Mouse (Mus musculus) thymus, adult 2 months (tissue): ENCODE measurements around the gene Hhip. TPM values are rescaled to one million over a fixed set of nuclear protein-coding genes. Genes with fewer than 3 reads are reported as not detected.

Source experiments
- DNase-seq: peaks from one replicate; pipeline ENCODE4 v3.0.0; 2021
- H3K27ac ChIP-seq: fragments of 200-500 bp; 2 replicates; pipeline ENCODE4 v1.5.1; 2012; ENCODE audit warnings: low read length, control low read depth; ENCODE audit not compliant: control insufficient read depth, insufficient read depth
- H3K27me3 ChIP-seq: fragments of 200-500 bp; 2 replicates; pipeline ENCODE4 v1.6.1; 2012; ENCODE audit warnings: mild to moderate bottlenecking, low read length, moderate library complexity, mixed read lengths; ENCODE audit not compliant: control insufficient read depth, insufficient read depth
- H3K36me3 ChIP-seq: fragments of 200-500 bp; 2 replicates; pipeline ENCODE4 v1.6.1; 2012; ENCODE audit warnings: mild to moderate bottlenecking, low read length, moderate library complexity; ENCODE audit not compliant: control insufficient read depth, insufficient read depth
- H3K4me1 ChIP-seq: fragments of 200-500 bp; replicated peaks from 2 replicates; pipeline ENCODE4 v1.6.1; 2012; ENCODE audit warnings: low read length; ENCODE audit not compliant: control insufficient read depth, insufficient read depth
- H3K4me3 ChIP-seq: fragments of 200-500 bp; 2 replicates; pipeline ENCODE4 v1.5.1; 2012; ENCODE audit warnings: mild to moderate bottlenecking, low read length, control low read depth, moderate library complexity; ENCODE audit not compliant: control insufficient read depth, insufficient read depth
- CTCF ChIP-seq: fragments of 200-500 bp; IDR thresholded peaks from 2 replicates; pipeline ENCODE4 v1.5.1; 2012; ENCODE audit warnings: mild to moderate bottlenecking, control low read depth, low read length, moderate library complexity, borderline replicate concordance; ENCODE audit not compliant: control insufficient read depth, poor library complexity, insufficient read depth; ENCODE audit errors: extremely low read depth
- POLR2A ChIP-seq: fragments of 200-500 bp; IDR thresholded peaks from 2 replicates; pipeline ENCODE4 v1.6.1; 2012; ENCODE audit warnings: mild to moderate bottlenecking, low read length, control low read depth, moderate library complexity; ENCODE audit not compliant: control insufficient read depth, poor library complexity, insufficient read depth; ENCODE audit errors: extremely low read depth
- WGBS: fragments of 180-500 bp; shearing (Covaris S2); methylation state at CpG from one replicate; pipeline ENCODE4 v1.1.7; 2018; 5-methylcytosine and 5-hydroxymethylcytosine counted together
- polyA plus RNA-seq: library from polyadenylated mRNA; depleted of rRNA; stranded (reverse); fragments of >200 nt; gene quantifications from 2 replicates; pipeline ENCODE4 v1.2.3, GENCODE M21; 2012

Hhip gene
- polyA plus RNA-seq, 1 experiment = 2.5 TPM

GRCm38 (mm10) chr8:79929202-79929601 lies 128.6 kb downstream of the Hhip start:
- H3K4me1 ChIP-seq = no peaks in the 10 kb centered on the region
- TF ChIP-seq POLR2A (no peak), CTCF (no peak)
- no peaks in the 10 kb centered on the region for H3K36me3 ChIP-seq
- H3K4me3 ChIP-seq = no peak overlapping the region
- no peaks in the 10 kb centered on the region for H3K27me3 ChIP-seq
- no peak for DNase-seq
- WGBS = 67% methylated on average over 4 of the region's 4 CpGs
- no peak overlapping the region for H3K27ac ChIP-seq

GRCm38 (mm10) chr8:79917211-79917610 lies 140.6 kb downstream of the Hhip start:
- H3K27me3 ChIP-seq = no peaks in the 10 kb centered on the region
- DNase-seq = no peak
- H3K27ac ChIP-seq = no peak overlapping the region
- no peaks in the 10 kb centered on the region for H3K36me3 ChIP-seq
- TF ChIP-seq POLR2A (no peak), CTCF (no peak)
- no peak overlapping the region for H3K4me3 ChIP-seq
- H3K4me1 ChIP-seq = no peaks in the 10 kb centered on the region
- WGBS = 89% methylated on average over 7 of the region's 7 CpGs
